Mouse (Mus musculus): ENCODE results near the gene Arhgef7.

The Arhgef7 gene

GRCm38 (mm10) chr8:11704716-11705420, 22.7 kb upstream of the Arhgef7 start:
- POLR2A ChIA-PET: interaction anchor here in 3 of 4 experiments (0.6 to 8.5 kb wide), 20 partner anchors 11 to 1055 kb away, joined by 3 to 72 read pairs (median 4); partner anchors contain the start of genes Ankrd10 (in 2 of the 3) and Ing1 (in 2 of the 3)

GRCm38 (mm10) chr8:11705818-11706217, 21.7 kb upstream of the Arhgef7 start:
- CTCF ChIA-PET: interaction anchor here in 3 of 4 experiments (0.5 to 1.0 kb wide), 10 partner anchors 10 to 511 kb away, joined by 3 to 12 read pairs (median 4); partner anchors contain the start of genes Ankrd10 (in 1 of the 3) and Naxd (in 1 of the 3)
- POLR2A ChIA-PET: interaction anchor here (0.6 to 6.1 kb wide), 25 partner anchors 10 to 1200 kb away, joined by 3 to 24 read pairs (median 4); partner anchors contain the start of genes Ankrd10 (in 3 of the 4), Ing1 (in 2 of the 4) and Naxd (in 1 of the 4)

More at GRCm38 (mm10) chr8:11704716-11705420, 22.7 kb upstream of the Arhgef7 start:
- CTCF ChIA-PET: interaction anchor here (0.6 to 0.9 kb wide), 4 partner anchors 54 to 255 kb away, joined by 3 to 6 read pairs (median 4); no protein-coding TSS in a partner anchor

- ChIA-PET POLR2A (interaction anchor here in 3 of 4 experiments (0.6 to 1.9 kb wide), 7 partner anchors 17 to 211 kb away, joined by 3 to 7 read pairs (median 3); partner anchors contain the start of genes Ing1 (in 2 of the 3) and Naxd (in 1 of the 3)), CTCF (interaction anchor here in 2 of 4 experiments (1.1 to 1.7 kb wide), 2 partner anchors 134 to 236 kb away, joined by 3 to 5 read pairs; no protein-coding TSS in a partner anchor)
Measured at GRCm38 (mm10) chr8:11707701-11708100, 19.8 kb upstream of the Arhgef7 start.

- POLR2A ChIA-PET: interaction anchor here in 2 of 4 experiments (0.5 to 1.2 kb wide), 3 partner anchors 16 to 679 kb away, joined by 3 to 5 read pairs (median 3); no protein-coding TSS in a partner anchor
Measured at GRCm38 (mm10) chr8:11708815-11709214, 18.7 kb upstream of the Arhgef7 start.

GRCm38 (mm10) chr8:11709542-11709941, 18.0 kb upstream of the Arhgef7 start:
- ChIA-PET CTCF (interaction anchor here in 2 of 4 experiments (0.6 to 1.0 kb wide), 3 partner anchors 8 to 68 kb away, joined by 3 to 4 read pairs (median 3); no protein-coding TSS in a partner anchor), POLR2A (interaction anchor here in 3 of 4 experiments (0.6 to 1.2 kb wide), 3 partner anchors 54 to 212 kb away, joined by 3 to 6 read pairs (median 4); partner anchors contain the start of gene Naxd (in 1 of the 3))

More at GRCm38 (mm10) chr8:11708815-11709214, 18.7 kb upstream of the Arhgef7 start:
- CTCF ChIA-PET: interaction anchor here in 3 of 4 experiments (0.6 to 1.7 kb wide), 3 partner anchors 10 to 234 kb away, joined by 3 to 5 read pairs (median 4); no protein-coding TSS in a partner anchor

GRCm38 (mm10) chr8:11710415-11710814, 17.1 kb upstream of the Arhgef7 start:
- ChIA-PET CTCF (interaction anchor here in 2 of 4 experiments (0.5 to 1.6 kb wide), 6 partner anchors 9 to 214 kb away, joined by 3 to 9 read pairs (median 4); partner anchors contain the start of genes 1700016D06Rik (in 1 of the 2) and Arhgef7 (in 1 of the 2)), POLR2A (interaction anchor here in 2 of 4 experiments (0.6 to 3.4 kb wide), 11 partner anchors 12 to 213 kb away, joined by 3 to 11 read pairs (median 3); partner anchors contain the start of genes Ankrd10 (in 1 of the 2), Ing1 (in 1 of the 2) and Naxd (in 1 of the 2))

- ChIA-PET CTCF (interaction anchor here (0.6 to 2.2 kb wide), 38 partner anchors 9 to 1550 kb away, joined by 3 to 10 read pairs (median 3); no protein-coding TSS in a partner anchor), POLR2A (interaction anchor here (0.7 to 3.4 kb wide), 12 partner anchors 10 to 188 kb away, joined by 3 to 11 read pairs (median 3); partner anchors contain the start of genes Ing1 (in 3 of the 4) and Ankrd10 (in 1 of the 4))
Measured at GRCm38 (mm10) chr8:11712244-11712643, 15.3 kb upstream of the Arhgef7 start.

- POLR2A ChIA-PET: interaction anchor here in 2 of 4 experiments (0.6 to 0.9 kb wide), 3 partner anchors 11 to 162 kb away, joined by 3 read pairs; partner anchors contain the start of gene Ing1 (in 1 of the 2)
- CTCF ChIA-PET: interaction anchor here in 1 of 4 experiments (0.8 kb wide), 1 partner anchor 744 kb away, joined by 5 read pairs; no protein-coding TSS in a partner anchor
Measured at GRCm38 (mm10) chr8:11717194-11717593, 10.3 kb upstream of the Arhgef7 start.

GRCm38 (mm10) chr8:11727273-11727650, 259 bp upstream of the Arhgef7 start:
- POLR2A ChIA-PET: interaction anchor here (0.6 to 2.0 kb wide), 10 partner anchors 14 to 172 kb away, joined by 3 to 8 read pairs (median 3); partner anchors contain the start of gene Ing1 (in 1 of the 4)
- CTCF ChIA-PET: interaction anchor here in 1 of 4 experiments (0.7 to 1.7 kb wide), 3 partner anchors 15 to 216 kb away, joined by 3 to 9 read pairs (median 3); no protein-coding TSS in a partner anchor

GRCm38 (mm10) chr8:11728482-11729295, 1.2 kb downstream of the Arhgef7 start:
- CTCF ChIA-PET: interaction anchor here in 1 of 4 experiments (1.0 kb wide), 1 partner anchor 27 kb away, joined by 6 read pairs; no protein-coding TSS in a partner anchor
- POLR2A ChIA-PET: interaction anchor here in 2 of 4 experiments (0.6 to 1.4 kb wide), 4 partner anchors 13 to 223 kb away, joined by 4 read pairs; partner anchors contain the start of gene Ing1 (in 1 of the 2)

- CTCF ChIA-PET: no interaction called here
- POLR2A ChIA-PET: interaction anchor here in 3 of 4 experiments (0.7 to 1.0 kb wide), 3 partner anchors 17 to 25 kb away, joined by 3 to 4 read pairs (median 3); no protein-coding TSS in a partner anchor
Measured at GRCm38 (mm10) chr8:11730271-11730940, 2.9 kb downstream of the Arhgef7 start.

GRCm38 (mm10) chr8:11735672-11736235, 8.2 kb downstream of the Arhgef7 start:
- CTCF ChIA-PET: interaction anchor here in 3 of 4 experiments (0.7 to 1.2 kb wide), 3 partner anchors 134 to 317 kb away, joined by 4 to 14 read pairs (median 5); no protein-coding TSS in a partner anchor
- POLR2A ChIA-PET: interaction anchor here in 1 of 4 experiments (0.7 to 1.3 kb wide), 3 partner anchors 9 to 107 kb away, joined by 3 to 13 read pairs (median 3); no protein-coding TSS in a partner anchor

- CTCF ChIA-PET: interaction anchor here in 1 of 4 experiments (0.6 kb wide), 1 partner anchor 811 kb away, joined by 3 read pairs; no protein-coding TSS in a partner anchor
- POLR2A ChIA-PET: interaction anchor here in 3 of 4 experiments (0.6 to 1.3 kb wide), 3 partner anchors 11 to 19 kb away, joined by 3 to 7 read pairs (median 4); no protein-coding TSS in a partner anchor
Measured at GRCm38 (mm10) chr8:11737096-11737495, 9.6 kb downstream of the Arhgef7 start.

GRCm38 (mm10) chr8:11739082-11739481, 11.6 kb downstream of the Arhgef7 start:
- ChIA-PET POLR2A (interaction anchor here in 1 of 4 experiments (1.1 kb wide), 1 partner anchor 9 kb away, joined by 3 read pairs; no protein-coding TSS in a partner anchor), CTCF (no interaction called here)

GRCm38 (mm10) chr8:11740857-11741256, 13.3 kb downstream of the Arhgef7 start:
- ChIA-PET POLR2A (interaction anchor here in 2 of 4 experiments (1.0 to 1.9 kb wide), 3 partner anchors 12 to 17 kb away, joined by 3 to 4 read pairs (median 4); no protein-coding TSS in a partner anchor), CTCF (interaction anchor here in 2 of 4 experiments (1.3 to 1.4 kb wide), 2 partner anchors 10 to 17 kb away, joined by 3 read pairs; no protein-coding TSS in a partner anchor)

- CTCF ChIA-PET: interaction anchor here in 1 of 4 experiments (0.6 kb wide), 1 partner anchor 13 kb away, joined by 5 read pairs; no protein-coding TSS in a partner anchor
- POLR2A ChIA-PET: interaction anchor here in 2 of 4 experiments (1.0 to 2.4 kb wide), 2 partner anchors 13 to 45 kb away, joined by 3 to 8 read pairs; no protein-coding TSS in a partner anchor
Measured at GRCm38 (mm10) chr8:11743580-11743979, 16.1 kb downstream of the Arhgef7 start.
